Mouse (Mus musculus) thymus, postnatal 4 days (tissue): ENCODE measurements at regions not wholly inside any gene's neighbourhood (a gene's known extent, or its start where the extent isn't known, plus 50 kb on each side); places are given as distances from the start of the nearest gene placed in this dataset.
"Not testable (repeated sequence)": the region's sequence is repeated elsewhere in the genome, so short reads cannot be mapped to it uniquely, and the experiment has no call there.

Source experiments
- DNase-seq: peaks from one replicate; pipeline ENCODE4 v3.0.0; 2021

GRCm38 (mm10) chr2:94772801-94773200, 334.9 kb upstream of the Api5 start:
- DNase-seq: no peak

- DNase-seq: no peak
Measured at GRCm38 (mm10) chr2:94772268-94772667, 334.3 kb upstream of the Api5 start.

GRCm38 (mm10) chr2:94766524-94766923, 328.6 kb upstream of the Api5 start:
- DNase-seq: peak; percentile 7

- DNase-seq: no peak
Measured at GRCm38 (mm10) chr2:94764852-94765435, 327.0 kb upstream of the Api5 start.

GRCm38 (mm10) chr2:94764451-94764850, 326.5 kb upstream of the Api5 start:
- no peak for DNase-seq

GRCm38 (mm10) chr2:94748161-94748711, 310.3 kb upstream of the Api5 start:
- DNase-seq: no peak

GRCm38 (mm10) chr2:94729791-94730190, 291.9 kb upstream of the Api5 start:
- DNase-seq: no peak

- no peak for DNase-seq
Measured at GRCm38 (mm10) chr2:94699383-94699782, 261.4 kb upstream of the Api5 start.

GRCm38 (mm10) chr2:94695212-94695611, 257.3 kb upstream of the Api5 start:
- no peak for DNase-seq

GRCm38 (mm10) chr2:94690560-94690959, 252.6 kb upstream of the Api5 start:
- DNase-seq: no peak

- not testable (repeated sequence) for DNase-seq
Measured at GRCm38 (mm10) chr2:94685619-94686018, 247.7 kb upstream of the Api5 start.

- no peak for DNase-seq
Measured at GRCm38 (mm10) chr2:94680096-94680765, 242.3 kb upstream of the Api5 start.

- DNase-seq: no peak
Measured at GRCm38 (mm10) chr2:94665850-94666249, 227.9 kb upstream of the Api5 start.

- no peak for DNase-seq
Measured at GRCm38 (mm10) chr2:94658426-94658825, 220.5 kb upstream of the Api5 start.
